Mouse (Mus musculus) limb, embryonic 10.5 days (tissue): ENCODE measurements around the gene Serpinb6d. TPM values are rescaled to one million over a fixed set of nuclear protein-coding genes. Genes with fewer than 3 reads are reported as not detected.

Experiments used
- DNase-seq: peaks from one replicate; pipeline ENCODE4 v3.0.0-alpha.2; 2017; ENCODE audit warnings: low spot score
- H3K27ac ChIP-seq: fragments of 300-500 bp; sonication (generic); 2 replicates; pipeline ENCODE4 v1.5.1; 2016; ENCODE audit warnings: mild to moderate bottlenecking
- H3K27me3 ChIP-seq: fragments of 300-500 bp; sonication (generic); 2 replicates; pipeline ENCODE4 v1.6.1; 2016; ENCODE audit warnings: low read depth, mild to moderate bottlenecking; ENCODE audit not compliant: poor library complexity, severe bottlenecking
- H3K36me3 ChIP-seq: fragments of 300-500 bp; sonication (generic); 2 replicates; pipeline ENCODE4 v1.6.1; 2016; ENCODE audit warnings: mild to moderate bottlenecking, moderate library complexity
- H3K4me1 ChIP-seq: fragments of 300-500 bp; sonication (generic); 2 replicates; pipeline ENCODE4 v1.6.1; 2016
- H3K4me3 ChIP-seq: fragments of 300-500 bp; sonication (generic); 2 replicates; pipeline ENCODE4 v1.5.1; 2016; ENCODE audit warnings: mild to moderate bottlenecking, moderate library complexity
- H3K9me3 ChIP-seq: fragments of 300-500 bp; sonication (generic); replicated peaks from 2 replicates; pipeline ENCODE4 v1.6.1; 2016; ENCODE audit warnings: mild to moderate bottlenecking
- WGBS: fragments of 180-500 bp; shearing (Covaris S2); methylation state at CpG from one replicate; pipeline ENCODE4 v1.1.7; 2016; 5-methylcytosine and 5-hydroxymethylcytosine counted together
- polyA plus RNA-seq: library from polyadenylated mRNA; unstranded; fragments of >200 nt; fragmentation: Nextera tagmentation; extraction: Ambion mirVana; gene quantifications from 2 replicates; pipeline ENCODE4 v1.2.1, GENCODE M21; 2016

Serpinb6d gene
- not detected in 2 replicates for polyA plus RNA-seq

DNA sequence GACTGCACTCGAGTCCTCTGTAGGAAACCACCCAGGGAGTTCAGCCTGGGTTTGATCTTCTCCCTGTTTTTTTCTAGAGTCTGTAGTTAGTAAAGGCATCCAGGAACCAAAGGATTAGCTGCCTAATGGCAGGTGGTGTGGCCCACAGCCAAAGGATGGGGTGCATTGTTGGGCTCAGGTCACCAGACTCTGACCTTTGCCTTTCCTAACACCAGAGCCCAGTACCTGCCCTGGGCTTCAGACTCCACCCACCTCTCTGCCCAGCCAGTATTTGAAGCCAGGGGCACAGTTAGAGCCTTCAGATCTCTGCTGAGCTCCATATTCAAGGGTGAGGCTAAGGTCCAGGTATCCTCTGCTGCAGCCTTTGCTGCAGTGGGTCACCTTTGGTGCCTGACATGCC, at the start of gene Serpinb6d:
Serpinb6d (plus strand) TSS at position 301 of the 400 bp plus-strand sequence.
- Histone ChIP-seq H3K4me3 (no peak within 1 kb of the TSS), H3K9me3 (0 out of 2 replicates have a peak, but pooled peaks cover 6% of the 10 kb centered on the region), H3K27ac (no peak within 1 kb of the TSS), H3K36me3 (no peaks in the 10 kb centered on the region), H3K4me1 (no peaks in the 10 kb centered on the region), H3K27me3 (no peaks in the 10 kb centered on the region)
- no peak for DNase-seq
- 76% methylated on average over 1 of the region's 1 CpGs for WGBS

- Histone ChIP-seq H3K36me3 (no peaks in the 10 kb centered on the region), H3K27me3 (no peaks in the 10 kb centered on the region), H3K27ac (no peak overlapping the region), H3K9me3 (no peaks in the 10 kb centered on the region), H3K4me1 (no peaks in the 10 kb centered on the region), H3K4me3 (no peak overlapping the region)
- WGBS, result 93% methylated on average over 2 of the region's 2 CpGs
- no peak for DNase-seq
Measured at GRCm38 (mm10) chr13:33622921-33623320, 38.3 kb upstream of the Serpinb6d start.

DNA sequence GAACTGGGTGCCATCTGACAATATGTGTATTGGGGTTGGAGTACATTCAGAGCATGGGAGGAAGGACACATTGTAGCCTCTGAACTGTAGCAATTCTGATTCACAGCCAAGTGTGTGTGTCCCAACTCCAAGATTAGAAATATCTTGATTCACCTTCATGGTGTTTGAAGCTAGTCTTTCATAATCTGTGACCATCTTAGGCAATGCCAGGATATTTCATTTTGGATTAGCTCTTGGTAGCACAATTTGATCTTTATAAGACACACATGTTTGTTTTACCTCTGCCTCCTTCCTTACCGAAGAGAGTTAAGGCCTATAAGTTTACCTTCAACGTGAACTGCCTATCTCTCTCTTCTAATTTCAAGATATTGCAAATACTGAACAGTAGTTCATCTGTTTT, 18.7 kb upstream of the Serpinb6d start:
- WGBS, result 90% methylated on average over 2 of the region's 2 CpGs
- H3K27ac ChIP-seq, result no peak overlapping the region
- no peaks in the 10 kb centered on the region for H3K27me3 ChIP-seq
- H3K36me3 ChIP-seq, result no peaks in the 10 kb centered on the region
- no peak for DNase-seq
- 0 out of 2 replicates have a peak, but pooled peaks cover 4% of the 10 kb centered on the region for H3K9me3 ChIP-seq
- H3K4me1 ChIP-seq, result no peaks in the 10 kb centered on the region
- H3K4me3 ChIP-seq, result no peak overlapping the region

- Histone ChIP-seq H3K4me3 (no peak overlapping the region), H3K36me3 (no peaks in the 10 kb centered on the region), H3K27me3 (no peaks in the 10 kb centered on the region), H3K27ac (no peak overlapping the region), H3K9me3 (0 out of 2 replicates have a peak, but pooled peaks cover 6% of the 10 kb centered on the region), H3K4me1 (no peaks in the 10 kb centered on the region)
- DNase-seq, result no peak
Measured at GRCm38 (mm10) chr13:33662550-33662949, 1.3 kb downstream of the Serpinb6d start.

- H3K4me1 ChIP-seq, result no peaks in the 10 kb centered on the region
- no peaks in the 10 kb centered on the region for H3K27me3 ChIP-seq
- no peak overlapping the region for H3K4me3 ChIP-seq
- H3K9me3 ChIP-seq, result peaks cover 4% of the 10 kb centered on the region; the same call in 1 of the 2 replicates
- H3K27ac ChIP-seq, result no peak overlapping the region
- 77% methylated on average over 2 of the region's 2 CpGs for WGBS
- H3K36me3 ChIP-seq, result no peaks in the 10 kb centered on the region
- no peak for DNase-seq
Measured at GRCm38 (mm10) chr13:33720296-33720695, 59.1 kb downstream of the Serpinb6d start.

Other genes with a start within 250 kb of the Serpinb6d start
- not detected in 2 replicates for gene Serpinb9g, start 176.6 kb upstream of the Serpinb6d start, polyA plus RNA-seq
- not detected in 2 replicates for gene Serpinb6e, start 182.0 kb downstream of the Serpinb6d start, polyA plus RNA-seq
- 0.61 and 0.80 TPM in 2 replicates for gene Serpinb6c, start 244.3 kb downstream of the Serpinb6d start, polyA plus RNA-seq